Mouse (Mus musculus): ENCODE measurements around the gene Chrna1.

DNA sequence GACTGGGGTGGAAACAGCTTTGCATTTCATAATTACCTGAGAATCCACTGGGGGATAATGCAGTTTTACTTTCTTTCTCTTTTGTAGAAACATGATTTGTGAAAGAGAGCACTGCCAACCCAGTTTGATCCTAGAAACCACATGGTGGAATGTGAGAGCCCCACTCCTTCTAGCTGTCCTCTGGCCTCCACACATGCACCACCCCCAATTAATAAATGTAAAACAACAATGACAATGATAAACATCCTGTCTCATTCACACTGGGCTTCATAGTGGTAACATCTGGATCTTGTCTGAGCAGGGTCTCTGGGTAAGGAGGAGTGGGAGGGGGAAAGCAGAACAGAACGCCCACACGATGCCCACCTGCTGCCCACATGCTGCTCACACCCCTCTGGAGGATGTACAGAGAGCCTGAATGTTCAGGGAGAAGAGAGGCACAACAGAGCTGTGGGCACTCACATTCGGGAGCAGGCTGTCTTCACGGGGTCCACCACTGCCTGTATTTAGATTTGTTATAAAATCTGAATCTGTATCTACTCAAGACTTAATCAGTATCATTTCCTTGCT is 38.4 kb upstream of the Chrna1 start:
- TF ChIP-seq POLR2A (IDR thresholded peaks at IDR 0.05; ENCODE audit: extremely low read depth, insufficient read depth, low read length), result no peak
- TF ChIP-seq CTCF (IDR thresholded peaks at IDR 0.05; ENCODE audit: low read depth, low read length), result no peak

All from liver, adult 2 months (tissue).